Mouse (Mus musculus) MEL (cell line): ENCODE measurements around the gene Adam30. TPM values are rescaled to one million over a fixed set of nuclear protein-coding genes. Genes with fewer than 3 reads are reported as not detected.

Experiments used
- DNase-seq: peaks from one replicate; pipeline ENCODE4 v3.0.0; 2011; ENCODE audit warnings: low read depth, low spot score
- H3K27ac ChIP-seq: 2 replicates; pipeline ENCODE4 v1.5.1; 2012; ENCODE audit warnings: low read depth, mild to moderate bottlenecking, control low read depth, low read length, moderate library complexity; ENCODE audit not compliant: control insufficient read depth
- H3K27me3 ChIP-seq, 2 experiments: fragments of 150-350 bp in 1 of 2; sonication (generic) in 1 of 2; 2 replicates each; pipeline ENCODE4 v1.6.1; 2012; ENCODE audit warnings: low read length in 2 of 2, mild to moderate bottlenecking in 2 of 2, improper control_type of control experiment in 1 of 2, moderate library complexity in 1 of 2; ENCODE audit not compliant: insufficient read depth in 2 of 2, control insufficient read depth in 1 of 2
- H3K36me3 ChIP-seq, 2 experiments: 2 replicates each; pipeline ENCODE4 v1.6.1; 2012 to 2014; ENCODE audit warnings: low read length in 2 of 2, improper control_type of control experiment in 1 of 2, inconsistent platforms in 1 of 2, mild to moderate bottlenecking in 1 of 2; ENCODE audit not compliant: insufficient read depth in 2 of 2, control insufficient read depth in 1 of 2
- H3K4me1 ChIP-seq, 2 experiments: fragments of 150-350 bp in 1 of 2; sonication (generic) in 1 of 2; 2 replicates each; pipeline ENCODE4 v1.6.1; 2012; ENCODE audit warnings: low read length in 2 of 2, improper control_type of control experiment in 1 of 2, mild to moderate bottlenecking in 1 of 2; ENCODE audit not compliant: insufficient read depth in 2 of 2, control insufficient read depth in 1 of 2
- H3K4me3 ChIP-seq, 2 experiments: fragments of 150-350 bp in 1 of 2; sonication (generic) in 1 of 2; 2 replicates each; pipeline ENCODE4 v1.5.1; 2012; ENCODE audit warnings: low read depth in 2 of 2, low read length in 2 of 2, mild to moderate bottlenecking in 2 of 2, moderate library complexity in 2 of 2, control low read depth in 1 of 2, improper control_type of control experiment in 1 of 2; ENCODE audit not compliant: control insufficient read depth in 1 of 2, insufficient read depth in 1 of 2
- H3K79me2 ChIP-seq: 2 replicates; pipeline ENCODE4 v1.6.1; 2012; ENCODE audit warnings: mild to moderate bottlenecking, low read length, moderate library complexity; ENCODE audit not compliant: control insufficient read depth, poor library complexity, insufficient read depth
- H3K9ac ChIP-seq: 2 replicates; pipeline ENCODE4 v1.6.1; 2012; ENCODE audit warnings: low read depth, mild to moderate bottlenecking, control low read depth, low read length, moderate library complexity; ENCODE audit not compliant: control insufficient read depth, poor library complexity, severe bottlenecking
- H3K9me3 ChIP-seq: fragments of 150-350 bp; sonication (generic); replicated peaks from 2 replicates; pipeline ENCODE4 v1.6.1; 2012; ENCODE audit warnings: mild to moderate bottlenecking, low read length, improper control_type of control experiment, moderate library complexity; ENCODE audit not compliant: insufficient read depth
- BHLHE40 ChIP-seq: IDR thresholded peaks from 2 replicates; pipeline ENCODE4 v1.6.1; 2012; ENCODE audit warnings: low read depth, mild to moderate bottlenecking, inconsistent platforms, low read length, improper control_type of control experiment, borderline replicate concordance
- CHD1 ChIP-seq: IDR thresholded peaks from 2 replicates; pipeline ENCODE4 v1.6.1; 2012; ENCODE audit warnings: low read depth, mild to moderate bottlenecking, inconsistent platforms, low read length, improper control_type of control experiment
- CHD2 ChIP-seq: IDR thresholded peaks from 2 replicates; pipeline ENCODE4 v1.6.1; 2011; ENCODE audit warnings: low read length, improper control_type of control experiment
- CTCF ChIP-seq, 3 experiments: IDR thresholded peaks in 2 of 3; conservative IDR thresholded peaks in 1 of 3; 2 replicates each; pipeline ENCODE4 v1.5.1; 2011 to 2012; ENCODE audit warnings: low read length in 3 of 3, low read depth in 2 of 3, mild to moderate bottlenecking in 2 of 3, improper control_type of control experiment in 1 of 3, inconsistent platforms in 1 of 3, mixed read lengths in 1 of 3, moderate library complexity in 1 of 3; ENCODE audit not compliant: control insufficient read depth in 1 of 3, insufficient read depth in 1 of 3, poor library complexity in 1 of 3, severe bottlenecking in 1 of 3
- E2F4 ChIP-seq: IDR thresholded peaks from 2 replicates; pipeline ENCODE4 v1.6.1; 2011; ENCODE audit warnings: low read depth, low read length, improper control_type of control experiment, borderline replicate concordance
- ELF1 ChIP-seq: IDR thresholded peaks from 2 replicates; pipeline ENCODE4 v1.6.1; 2014; ENCODE audit warnings: low read depth, mild to moderate bottlenecking, inconsistent platforms, low read length, improper control_type of control experiment, moderate library complexity
- EP300 ChIP-seq, 2 experiments: IDR thresholded peaks; 2 replicates each; pipeline ENCODE4 v1.6.1; 2011; ENCODE audit warnings: improper control_type of control experiment in 2 of 2, low read length in 2 of 2, low read depth in 1 of 2, mild to moderate bottlenecking in 1 of 2
- GABPA ChIP-seq: IDR thresholded peaks from 2 replicates; pipeline ENCODE4 v1.6.1; 2012; ENCODE audit warnings: low read depth, mild to moderate bottlenecking, inconsistent platforms, low read length, improper control_type of control experiment, moderate library complexity
- KAT2A ChIP-seq: conservative IDR thresholded peaks from 2 replicates; pipeline ENCODE4 v1.6.1; 2012; ENCODE audit warnings: low read depth, low read length, improper control_type of control experiment, inconsistent platforms
- MEF2A ChIP-seq: IDR thresholded peaks from 2 replicates; pipeline ENCODE4 v1.6.1; 2014; ENCODE audit warnings: low read depth, mild to moderate bottlenecking, inconsistent platforms, low read length, improper control_type of control experiment; ENCODE audit not compliant: poor library complexity, insufficient replicate concordance, severe bottlenecking; ENCODE audit errors: extremely low read depth
- MYB ChIP-seq: IDR thresholded peaks from 2 replicates; pipeline ENCODE4 v1.6.1; 2011; ENCODE audit warnings: mild to moderate bottlenecking, low read depth, low read length, improper control_type of control experiment
- MYC ChIP-seq: IDR thresholded peaks from 2 replicates; pipeline ENCODE4 v1.6.1; 2011; ENCODE audit warnings: low read depth, mild to moderate bottlenecking, low read length, improper control_type of control experiment, moderate library complexity
- NELFE ChIP-seq: IDR thresholded peaks from 2 replicates; pipeline ENCODE4 v1.6.1; 2011; ENCODE audit warnings: low read depth, low read length, improper control_type of control experiment
- NRF1 ChIP-seq: IDR thresholded peaks from 2 replicates; pipeline ENCODE4 v1.6.1; 2014; ENCODE audit warnings: low read depth, mild to moderate bottlenecking, inconsistent platforms, low read length, improper control_type of control experiment, moderate library complexity; ENCODE audit not compliant: poor library complexity, insufficient read depth, severe bottlenecking
- POLR2AphosphoS2 ChIP-seq: IDR thresholded peaks from 2 replicates; pipeline ENCODE4 v1.6.1; 2011; ENCODE audit warnings: low read length, improper control_type of control experiment
- RAD21 ChIP-seq: IDR thresholded peaks from 2 replicates; pipeline ENCODE4 v1.6.1; 2011; ENCODE audit warnings: mild to moderate bottlenecking, low read depth, low read length, improper control_type of control experiment
- RCOR1 ChIP-seq: IDR thresholded peaks from 2 replicates; pipeline ENCODE4 v1.6.1; 2012; ENCODE audit warnings: low read depth, mild to moderate bottlenecking, inconsistent platforms, low read length, improper control_type of control experiment
- SMC3 ChIP-seq: IDR thresholded peaks from 2 replicates; pipeline ENCODE4 v1.6.1; 2011; ENCODE audit warnings: low read depth, low read length, improper control_type of control experiment
- TAL1 ChIP-seq: IDR thresholded peaks from 2 replicates; pipeline ENCODE4 v1.6.1; 2012; ENCODE audit warnings: mild to moderate bottlenecking, inconsistent platforms, low read length, moderate library complexity, mixed read lengths
- TCF12 ChIP-seq: IDR thresholded peaks from 2 replicates; pipeline ENCODE4 v1.6.1; 2014; ENCODE audit warnings: low read depth, mild to moderate bottlenecking, inconsistent platforms, low read length, improper control_type of control experiment, moderate library complexity
- UBTF ChIP-seq: IDR thresholded peaks from 2 replicates; pipeline ENCODE4 v1.6.1; 2012; ENCODE audit warnings: low read depth, mild to moderate bottlenecking, inconsistent platforms, low read length, improper control_type of control experiment, moderate library complexity, borderline replicate concordance; ENCODE audit not compliant: insufficient read depth
- ZC3H11A ChIP-seq: IDR thresholded peaks from 2 replicates; pipeline ENCODE4 v1.6.1; 2012; ENCODE audit warnings: low read depth, mild to moderate bottlenecking, inconsistent platforms, low read length, improper control_type of control experiment
- ZNF384 ChIP-seq: IDR thresholded peaks from 2 replicates; pipeline ENCODE4 v1.6.1; 2012; ENCODE audit warnings: low read depth, mild to moderate bottlenecking, inconsistent platforms, low read length, improper control_type of control experiment
- polyA plus RNA-seq, 2 experiments: library from polyadenylated mRNA; stranded (reverse) in 1 of 2; unstranded in 1 of 2; fragments of >175 nt in 1 of 2; fragments of >200 nt in 1 of 2; gene quantifications; 2 replicates each; pipeline versions ENCODE4 v1.2.1 to v1.2.4; 2012; ENCODE audit warnings: low replicate concordance in 2 of 2, low read depth in 1 of 2; ENCODE audit not compliant: insufficient read length in 2 of 2, insufficient read depth in 1 of 2, missing spikeins in 1 of 2
- total RNA-seq: library from RNA; depleted of rRNA; stranded (reverse); fragments of 300-350 nt; gene quantifications from 2 replicates; pipeline ENCODE4 v1.2.3, GENCODE M21; 2012

Gene Adam30
- total and polyA plus RNA-seq, 3 experiments, result not detected

GRCm38 (mm10) chr3:98180805-98181204, 20.4 kb downstream of the Adam30 start:
- H3K4me3 ChIP-seq, result no peak overlapping the region

GRCm38 (mm10) chr3:98185163-98185714, 24.8 kb downstream of the Adam30 start:
- H3K79me2 ChIP-seq, result no peaks in the 10 kb centered on the region
- peaks cover 2 to 4% of the 10 kb centered on the region in 2 experiments; a peak in 3 of 4 replicates for H3K27me3 ChIP-seq
- TF ChIP-seq MYB, result no peak
- TF ChIP-seq RAD21, result no peak
- no peak for TF ChIP-seq CHD1
- TF ChIP-seq TCF12, result no peak
- no peak for TF ChIP-seq BHLHE40
- no peak for TF ChIP-seq RCOR1
- no peak for TF ChIP-seq KAT2A
- TF ChIP-seq E2F4, result no peak
- no peak for TF ChIP-seq NRF1
- TF ChIP-seq EP300 (IDR thresholded peaks at IDR 0.05; ENCODE audit: low read depth in 1 of 2, low read length in 2 of 2), result no peak
- no peak for TF ChIP-seq GABPA
- TF ChIP-seq NELFE, result no peak
- no peak for TF ChIP-seq MEF2A
- TF ChIP-seq POLR2AphosphoS2, result no peak
- TF ChIP-seq ZC3H11A, result no peak
- no peak for TF ChIP-seq ZNF384
- TF ChIP-seq ELF1, result no peak
- TF ChIP-seq CHD2, result no peak
- TF ChIP-seq MYC, result no peak
- no peak for TF ChIP-seq UBTF
- no peak overlapping the region for H3K27ac ChIP-seq
- H3K36me3 ChIP-seq, result no peaks in the 10 kb centered on the region
- DNase-seq, result no peak
- no peak overlapping the region for H3K4me3 ChIP-seq
- H3K4me1 ChIP-seq, result no peaks in the 10 kb centered on the region
- H3K9me3 ChIP-seq, result no peaks in the 10 kb centered on the region
- no peak overlapping the region for H3K9ac ChIP-seq

More at GRCm38 (mm10) chr3:98180805-98181204, 20.4 kb downstream of the Adam30 start:
- no peaks in the 10 kb centered on the region for H3K4me1 ChIP-seq
- DNase-seq, result peak; percentile 75
- no peak overlapping the region for H3K9ac ChIP-seq
- no peaks in the 10 kb centered on the region for H3K36me3 ChIP-seq
- no peaks in the 10 kb centered on the region for H3K9me3 ChIP-seq
- no peak overlapping the region for H3K27ac ChIP-seq
- TF ChIP-seq CTCF (IDR thresholded peaks at IDR 0.05 in 2 of 3, conservative IDR thresholded peaks at IDR 0.05 in 1 of 3; ENCODE audit: control insufficient read depth in 1 of 3, insufficient read depth in 1 of 3, low read depth in 2 of 3, low read length in 3 of 3, poor library complexity in 1 of 3, severe bottlenecking in 1 of 3) (peak; percentile 72 to 86 (median 81)), RAD21 (peak; percentile 88), TAL1 (no peak), ZC3H11A (peak; percentile 84), SMC3 (peak; percentile 82)
- H3K79me2 ChIP-seq, result no peaks in the 10 kb centered on the region
- peaks cover 0 to 4% of the 10 kb centered on the region in 2 experiments; a peak in 2 of 4 replicates for H3K27me3 ChIP-seq
